Mouse (Mus musculus): Measurements from ENCODE around the gene Gltpd2. TPM values are rescaled to one million over a fixed set of nuclear protein-coding genes. Genes with fewer than 3 reads are reported as not detected.

Gltpd2 gene
- total RNA-seq (2023): not detected

DNA sequence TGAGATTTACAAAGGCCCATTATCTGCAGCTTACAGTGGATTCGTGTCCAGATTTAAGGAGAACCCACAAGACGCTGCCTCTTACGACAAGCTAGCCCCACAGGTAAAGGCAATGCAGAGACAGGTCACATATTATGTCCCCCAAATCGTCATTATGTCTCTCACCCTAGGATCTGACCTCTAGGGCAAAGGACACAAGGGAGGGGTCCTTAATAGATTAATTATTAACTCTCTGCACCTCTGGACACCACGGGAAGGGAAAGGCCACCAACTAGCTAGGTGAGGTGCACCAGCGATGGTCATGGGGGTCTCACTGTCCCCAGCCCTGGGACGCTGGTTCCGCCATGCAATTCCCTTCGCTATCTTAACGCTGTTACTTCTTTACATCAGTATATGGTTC lies at the start of gene Gltpd2:
TSS of gene Gltpd2 (plus strand) at position 274 of the 400 bp plus-strand sequence.

GRCm38 (mm10) chr11:70504970-70505369 lies 14.0 kb upstream of the Gltpd2 start, which contains the start of gene Tm4sf5:
Gene Tm4sf5, plus strand, starts transcription at chr11:70505244.

DNA sequence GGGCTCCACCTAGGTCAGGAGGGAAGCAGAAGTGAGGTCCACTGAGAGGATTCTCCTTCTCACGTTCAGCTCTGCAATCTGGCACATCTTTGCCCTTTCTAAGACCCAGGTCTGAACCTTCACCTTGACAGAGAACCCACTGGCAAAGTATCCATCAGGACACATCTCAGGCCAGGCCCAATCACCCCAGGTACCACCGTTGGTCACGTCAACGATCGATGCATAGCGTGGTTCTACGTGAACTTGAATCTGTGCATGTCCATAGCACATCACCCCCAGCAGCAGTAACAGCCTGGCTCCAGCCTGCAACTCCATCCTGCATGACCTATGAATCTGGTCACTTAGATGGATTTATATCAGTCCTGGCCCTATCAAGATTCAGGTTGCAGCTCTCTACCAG lies 4.7 kb upstream of the Gltpd2 start, which contains the start of gene Vmo1:
TSS of gene Vmo1 (minus strand) at position 329 of the 400 bp plus-strand sequence.

GRCm38 (mm10) chr11:70525184-70525678 lies 6.2 kb downstream of the Gltpd2 start, which contains the start of gene Psmb6:
Gene Psmb6, plus strand, starts transcription at chr11:70525367.

DNA sequence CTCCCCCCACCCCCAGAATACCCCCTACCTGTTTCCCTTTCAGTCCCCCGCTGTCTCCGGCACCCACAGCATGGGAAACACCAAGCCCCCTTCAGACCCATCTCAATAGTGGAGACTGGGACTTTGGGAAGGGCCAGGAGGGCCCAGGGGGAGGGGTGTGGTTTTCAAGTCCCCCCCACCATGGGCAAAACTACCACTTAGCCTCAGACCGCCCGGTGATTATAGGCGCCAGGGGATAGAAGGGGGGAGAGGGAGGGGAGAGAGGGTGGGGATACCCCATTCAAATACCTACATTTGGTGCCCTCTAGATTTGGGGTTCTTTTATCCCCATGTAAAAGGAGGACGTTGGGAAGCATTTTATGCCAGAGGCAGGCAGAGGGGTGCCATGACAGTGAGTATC lies 13.8 kb downstream of the Gltpd2 start, which contains the start of gene Gm40193:
TSS of gene Gm40193 (minus strand) at position 101 of the 400 bp plus-strand sequence.

DNA sequence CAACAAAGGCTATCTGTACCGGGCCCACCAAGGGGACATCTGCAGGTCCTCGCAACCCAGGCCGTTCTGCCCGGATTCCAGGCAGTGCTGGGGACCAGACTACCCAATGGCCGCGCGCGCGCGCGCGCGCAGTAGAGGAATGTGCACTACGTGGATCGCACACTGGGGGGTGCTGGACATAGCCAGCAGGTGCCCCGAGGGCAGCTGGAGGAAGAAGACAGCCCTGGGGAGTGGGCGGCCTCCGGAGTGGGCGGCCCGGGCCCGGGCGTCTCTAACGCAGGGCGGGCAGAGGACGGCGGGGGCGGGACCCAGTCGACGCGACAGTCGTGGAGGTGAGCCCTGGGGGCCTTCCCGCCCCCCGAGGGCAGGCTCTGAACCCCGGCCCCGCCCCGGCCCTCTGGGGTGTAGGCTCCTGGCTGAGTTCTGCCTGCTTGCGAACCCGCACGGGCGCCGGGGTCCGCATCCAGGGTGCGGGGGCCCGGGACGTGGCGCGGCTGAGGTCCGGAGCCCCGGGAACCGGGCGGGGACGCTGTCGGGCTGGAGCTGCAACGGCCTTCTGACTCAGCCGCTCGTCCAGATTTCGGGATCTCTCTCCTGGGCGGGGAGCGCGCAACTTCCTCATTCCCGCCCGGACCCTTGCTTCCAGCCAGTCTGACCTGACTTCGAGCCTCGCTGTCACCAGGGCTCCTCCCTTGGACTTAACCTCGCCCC lies 21.0 kb downstream of the Gltpd2 start, which contains the start of gene Pld2:
TSS of gene Pld2 (plus strand) at position 188 of the 711 bp plus-strand sequence.

GRCm38 (mm10) chr11:70562287-70562994 lies 43.4 kb downstream of the Gltpd2 start, which contains the start of gene Mink1:
Gene Mink1, plus strand, starts transcription at chr11:70562881.

Other genes starting within 250 kb of the Gltpd2 start
- gene Alox12e, start 196.6 kb upstream of the Gltpd2 start, total RNA-seq (2023): under 1 TPM; 0.35 to 0.62 TPM
- gene Alox15, start 167.2 kb upstream of the Gltpd2 start, total RNA-seq (2023): 10 to 100 TPM in 1 of 2 experiments, 1 to 10 TPM in 1; 6.2 to 13.0 TPM
- gene Pelp1, start 109.2 kb upstream of the Gltpd2 start, total RNA-seq (2023): 10 to 100 TPM; 15.8 to 16.2 TPM
- gene Arrb2, start 86.6 kb upstream of the Gltpd2 start, total RNA-seq (2023): 100 to 1,000 TPM; 841 to 909 TPM
- gene Med11, start 67.3 kb upstream of the Gltpd2 start, total RNA-seq (2023): 10 to 100 TPM; 23.3 to 28.4 TPM
- under 1 TPM; 0.16 to 0.44 TPM for gene Zmynd15, start 59.8 kb upstream of the Gltpd2 start, total RNA-seq (2023)
- 1 to 10 TPM; 1.5 to 1.9 TPM for gene Cxcl16, start 59.2 kb upstream of the Gltpd2 start, total RNA-seq (2023)
- gene Tm4sf5, start 14.0 kb upstream of the Gltpd2 start, total RNA-seq (2023): not detected
- gene Vmo1, start 4.6 kb upstream of the Gltpd2 start, total RNA-seq (2023): not detected
- gene Psmb6, start 6.2 kb downstream of the Gltpd2 start, total RNA-seq (2023): 10 to 100 TPM; 91.6 to 92.5 TPM
- not detected for gene Gm40193, start 13.7 kb downstream of the Gltpd2 start, total RNA-seq (2023)
- gene Pld2, start 20.9 kb downstream of the Gltpd2 start, total RNA-seq (2023): 1 to 10 TPM; 2.3 to 4.0 TPM
- gene Mink1, start 43.7 kb downstream of the Gltpd2 start, total RNA-seq (2023): 10 to 100 TPM; 31.6 to 35.9 TPM
- gene 4930544D05Rik, start 96.7 kb downstream of the Gltpd2 start, total RNA-seq (2023): not detected
- not detected for gene Chrne, start 100.0 kb downstream of the Gltpd2 start, total RNA-seq (2023)
- gene Gp1ba, start 119.9 kb downstream of the Gltpd2 start, total RNA-seq (2023): 1 to 10 TPM; 1.1 to 1.3 TPM
- gene Rnf167, start 128.0 kb downstream of the Gltpd2 start, total RNA-seq (2023): 100 to 1,000 TPM; 141 to 154 TPM
- 10 to 100 TPM; 80.5 to 86.2 TPM for gene Slc25a11, start 128.3 kb downstream of the Gltpd2 start, total RNA-seq (2023)
- gene Pfn1, start 135.4 kb downstream of the Gltpd2 start, total RNA-seq (2023): 1,000 to 10,000 TPM; 2,042 to 2,066 TPM
- gene Eno3, start 138.0 kb downstream of the Gltpd2 start, total RNA-seq (2023): 10 to 100 TPM in 1 of 2 experiments, 1 to 10 TPM in 1; 7.2 to 10.3 TPM
- gene Spag7, start 150.2 kb downstream of the Gltpd2 start, total RNA-seq (2023): 10 to 100 TPM; 34.2 to 42.2 TPM
- gene Camta2, start 168.9 kb downstream of the Gltpd2 start, total RNA-seq (2023): 10 to 100 TPM; 57.3 to 61.5 TPM
- not detected for gene Inca1, start 181.0 kb downstream of the Gltpd2 start, total RNA-seq (2023)
- 10 to 100 TPM; 26.3 to 33.0 TPM for gene Kif1c, start 181.4 kb downstream of the Gltpd2 start, total RNA-seq (2023)
- under 1 TPM; 0.77 to 0.89 TPM for gene Zfp3, start 245.0 kb downstream of the Gltpd2 start, total RNA-seq (2023)